8 mouse cellular contexts compared by ENCODE assay signal in the genomic region with DNA sequence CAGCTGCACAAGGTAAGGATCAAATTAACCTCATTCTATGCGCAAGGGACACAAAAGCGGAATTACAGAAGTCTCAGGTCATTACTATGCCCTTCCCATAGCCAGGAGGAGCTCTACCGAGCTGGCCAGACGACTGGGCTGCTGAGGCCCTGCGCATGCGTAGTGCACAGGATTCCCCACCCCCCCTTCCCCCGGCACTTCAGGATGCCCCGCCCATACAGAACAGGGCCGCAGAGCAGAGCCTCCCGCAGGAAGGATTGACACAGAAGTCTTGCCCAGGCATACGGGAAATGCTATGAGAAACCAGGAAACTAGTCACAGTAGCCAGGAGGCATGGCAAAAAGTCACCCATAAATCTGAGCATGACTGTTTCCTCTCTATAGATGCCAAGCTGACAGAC. TPM values are rescaled to one million over a fixed set of nuclear protein-coding genes. Genes with fewer than 3 reads are reported as not detected.
DNase-seq lines count a peak whose midpoint lies in the region; ATAC-seq and TF ChIP-seq lines count a peak whose summit lies in the region.

No protein-coding gene starts in this region.

- no peak overlapping the region for H3K27ac ChIP-seq in embryonic facial prominence, embryonic 13.5 days
- H3K27ac ChIP-seq in heart, embryonic 11.5 days (ENCODE audit: low read depth, low read length): peak overlapping the region; percentile 50; the same call in 1 of the 2 replicates
- H3K27ac ChIP-seq in neural tube, embryonic 15.5 days (replicated peaks): 0 out of 2 replicates have a peak overlapping the region, but pooled peaks have one; percentile 30

- H3K4me3 ChIP-seq in embryonic facial prominence, embryonic 13.5 days: peak overlapping the region; percentile 27
- peak overlapping the region; percentile 36 for H3K4me3 ChIP-seq in heart, embryonic 11.5 days (ENCODE audit: low read depth, low read length)
- peak overlapping the region; percentile 37 for H3K4me3 ChIP-seq in lung, adult 2 months (replicated peaks; ENCODE audit: extremely low read depth, low read depth, low read length)
- H3K4me3 ChIP-seq in neural tube, embryonic 15.5 days (replicated peaks): peak overlapping the region; percentile 24

- H3K4me1 ChIP-seq in embryonic facial prominence, embryonic 13.5 days: peaks cover 12% of the 10 kb centered on the region; the same call in 1 of the 2 replicates
- H3K4me1 ChIP-seq in heart, embryonic 11.5 days (ENCODE audit: control insufficient read depth, insufficient read depth, low read length): no peaks in the 10 kb centered on the region
- peaks cover 2% of the 10 kb centered on the region; the same call in 1 of the 2 replicates for H3K4me1 ChIP-seq in lung, adult 2 months (ENCODE audit: control insufficient read depth, insufficient read depth, low read length)
- peaks cover 8% of the 10 kb centered on the region for H3K4me1 ChIP-seq in neural tube, embryonic 15.5 days

- peak overlapping the region; percentile 57 for H3K4me2 ChIP-seq in embryonic facial prominence, embryonic 13.5 days
- peak overlapping the region; percentile 67 for H3K4me2 ChIP-seq in heart, embryonic 11.5 days
- peak overlapping the region; percentile 54 for H3K4me2 ChIP-seq in neural tube, embryonic 15.5 days

- H3K9ac ChIP-seq in embryonic facial prominence, embryonic 13.5 days: peak overlapping the region; percentile 46; the same call in 1 of the 2 replicates
- peak overlapping the region; percentile 64; the same call in 1 of the 2 replicates for H3K9ac ChIP-seq in heart, embryonic 11.5 days (ENCODE audit: low read depth, low read length)
- H3K9ac ChIP-seq in neural tube, embryonic 15.5 days (replicated peaks): peak overlapping the region; percentile 4; the same call in 1 of the 2 replicates

- H3K27me3 ChIP-seq in embryonic facial prominence, embryonic 13.5 days: no peaks in the 10 kb centered on the region
- H3K27me3 ChIP-seq in heart, embryonic 11.5 days (ENCODE audit: control insufficient read depth, insufficient read depth, low read length): no peaks in the 10 kb centered on the region
- no peaks in the 10 kb centered on the region for H3K27me3 ChIP-seq in neural tube, embryonic 15.5 days (replicated peaks)

- TF ChIP-seq CTCF in lung, adult 2 months (IDR thresholded peaks at IDR 0.05; ENCODE audit: insufficient read depth, low read length): 0 out of 2 replicates have a peak, but pooled peaks have one; percentile 9

- H3K36me3 ChIP-seq in embryonic facial prominence, embryonic 13.5 days: no peaks in the 10 kb centered on the region
- no peaks in the 10 kb centered on the region for H3K36me3 ChIP-seq in heart, embryonic 11.5 days (ENCODE audit: control insufficient read depth, insufficient read depth, low read length)
- no peaks in the 10 kb centered on the region for H3K36me3 ChIP-seq in neural tube, embryonic 15.5 days

- peak; percentile 15; the same call in 1 of the 2 replicates for TF ChIP-seq POLR2A in lung, adult 2 months (IDR thresholded peaks at IDR 0.05; ENCODE audit: borderline replicate concordance, extremely low read depth, low read depth, low read length)

- WGBS in embryonic facial prominence, embryonic 13.5 days: 2% methylated on average over 11 of the region's 11 CpGs
- WGBS in heart, embryonic 11.5 days (ENCODE audit: insufficient replicate concordance): 2% methylated on average over 11 of the region's 11 CpGs
- WGBS in lung, adult 2 months: 4% methylated on average over 11 of the region's 11 CpGs
- WGBS in neural tube, embryonic 15.5 days: 4% methylated on average over 11 of the region's 11 CpGs

- peak; percentile 68 for DNase-seq in CD4-positive, CD25-positive, alpha-beta regulatory T cell, adult 2 months (ENCODE audit: low read depth, low spot score)
- peak; percentile 53 for DNase-seq in adrenal gland, postnatal 25 days
- peak; percentile 37 to 66 for DNase-seq in kidney, adult 8-10 months
- DNase-seq in lung, adult 2 months: peak; percentile 35
- peak; percentile 18 to 54 for DNase-seq in urinary bladder, postnatal 36 days (ENCODE audit: low spot score in 2 of 2)

- no peaks in the 10 kb centered on the region for H3K9me3 ChIP-seq in embryonic facial prominence, embryonic 13.5 days
- peaks cover under 1% of the 10 kb centered on the region; the same call in 1 of the 2 replicates for H3K9me3 ChIP-seq in heart, embryonic 11.5 days (replicated peaks; ENCODE audit: control insufficient read depth, low read length)
- H3K9me3 ChIP-seq in neural tube, embryonic 15.5 days (replicated peaks): no peaks in the 10 kb centered on the region

- peak; percentile 82; the same call in 1 of the 2 replicates for ATAC-seq in embryonic facial prominence, embryonic 13.5 days (ENCODE audit: insufficient number of reproducible peaks, insufficient read depth, low FRiP score, low TSS enrichment, low read depth)
- peak; percentile 92 for ATAC-seq in heart, embryonic 11.5 days (replicated peaks; ENCODE audit: insufficient number of reproducible peaks, low FRiP score, low TSS enrichment)
- peak; percentile 97 for ATAC-seq in neural tube, embryonic 15.5 days (ENCODE audit: low FRiP score)

RNA-seq across cellular contexts. Expression of a gene that starts 41.5 kb away (rescaled TPM):
- 36.9 and 44.4 TPM in 2 replicates for total RNA-seq in adrenal gland, postnatal 25 days (2021)
- 14.1 and 15.6 TPM in 2 replicates for polyA plus RNA-seq in embryonic facial prominence, embryonic 13.5 days (2015; fragmentation: Nextera tagmentation; extraction: Ambion mirVana)
- polyA plus RNA-seq in heart, embryonic 11.5 days (2014; fragmentation: Nextera tagmentation; extraction: Ambion mirVana): 4.2 and 4.4 TPM in 2 replicates
- polyA plus RNA-seq in lung, adult 2 months (2012; rRNA removed): 18.4 and 25.6 TPM in 2 replicates
- polyA plus RNA-seq in neural tube, embryonic 15.5 days (2015; fragmentation: Nextera tagmentation; extraction: Ambion mirVana): 2.2 and 6.5 TPM in 2 replicates

Comparison
In these comparisons a context has a peak if more than half of its experiments do, and no peak if none do; other contexts are left out.
1. H3K9ac ChIP-seq: peak in every context shown above with its lines; median percentile 64 in heart, embryonic 11.5 days; 46 in embryonic facial prominence, embryonic 13.5 days; 4 in neural tube, embryonic 15.5 days.